Mouse (Mus musculus): ENCODE measurements at regions not wholly inside any gene's neighbourhood (a gene's known extent, or its start where the extent isn't known, plus 50 kb on each side); places are given as distances from the start of the nearest gene placed in this dataset.

DNA sequence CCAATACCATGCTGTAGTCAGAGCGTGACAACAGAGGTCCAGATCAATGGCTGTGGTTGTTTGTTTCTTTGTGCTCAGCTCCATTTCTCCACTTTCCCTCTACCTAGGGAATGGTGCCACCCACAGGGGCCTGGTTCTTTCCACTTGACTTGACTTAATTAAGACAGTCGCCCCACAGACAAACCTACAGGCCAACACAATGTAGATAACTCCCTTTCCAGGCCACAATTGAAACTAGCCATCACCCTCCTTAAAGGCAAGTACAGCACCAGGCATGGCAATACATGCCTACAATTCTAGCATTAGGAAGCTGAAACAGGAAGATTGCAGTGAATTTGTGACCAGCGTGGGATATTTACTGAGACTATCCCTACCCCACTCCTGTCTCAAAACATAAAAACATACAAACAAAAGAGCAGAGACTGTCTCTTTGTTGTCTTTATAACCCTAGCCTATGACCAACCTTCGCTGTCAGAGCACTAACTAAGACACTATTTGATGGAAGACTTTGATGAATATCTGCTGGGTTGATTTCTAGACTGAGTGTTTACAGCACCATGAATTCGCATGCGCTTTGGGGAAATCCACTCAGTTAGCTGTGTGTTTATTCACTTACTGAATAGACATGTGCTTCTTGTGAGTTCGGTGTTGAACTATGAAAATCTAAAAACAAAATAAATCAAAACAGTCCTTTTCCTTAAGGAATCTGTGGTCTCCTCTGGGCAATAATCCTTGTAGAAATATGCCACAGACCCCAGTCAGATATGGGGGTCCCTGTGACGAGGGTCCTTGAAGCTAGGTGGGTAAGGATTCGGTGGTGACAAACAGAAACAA lies 116.7 kb upstream of the Cpm start:
- DNase-seq, result no peak

DNA sequence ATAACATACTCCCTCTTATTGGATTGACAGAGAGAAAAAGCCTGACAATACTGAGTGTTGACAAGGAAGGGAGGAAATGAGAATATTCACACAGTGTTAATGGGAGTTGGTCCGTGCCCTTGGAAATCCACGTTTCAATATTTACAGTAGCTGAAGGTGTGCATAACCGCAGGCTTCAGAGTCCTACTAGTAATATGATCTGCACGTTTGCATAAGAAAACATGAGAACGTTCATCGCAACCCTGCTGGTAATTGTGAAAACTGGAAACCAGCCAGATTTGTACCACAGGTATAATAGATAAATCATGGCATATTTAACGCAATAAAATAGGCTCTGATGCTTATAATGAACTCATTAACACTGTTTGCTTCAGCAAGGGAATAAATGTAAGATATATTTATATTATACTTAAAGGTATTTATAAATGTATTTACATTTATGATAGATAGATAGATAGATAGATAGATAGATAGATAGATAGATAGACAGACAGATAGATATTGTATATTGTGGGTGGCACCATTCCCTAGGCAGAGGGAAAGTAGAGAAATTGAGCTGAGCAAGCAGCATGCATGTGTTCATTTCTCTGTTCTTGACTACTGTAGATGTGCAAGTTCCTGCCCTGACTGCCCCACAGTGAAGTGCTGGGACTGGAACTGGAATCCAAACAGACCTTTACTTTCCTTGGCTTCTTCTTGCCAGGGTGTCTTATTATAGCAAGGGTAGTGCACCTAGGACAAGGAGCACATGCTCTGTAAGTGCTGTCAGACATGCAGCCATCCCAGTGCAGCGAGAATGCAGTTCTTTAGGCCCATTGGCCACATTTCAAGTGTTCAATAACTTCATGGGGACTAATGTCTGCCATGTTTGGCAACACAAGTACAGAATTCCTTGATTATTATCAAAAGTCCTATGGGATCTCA lies 117.6 kb upstream of the Cpm start:
- no peak for DNase-seq

DNA sequence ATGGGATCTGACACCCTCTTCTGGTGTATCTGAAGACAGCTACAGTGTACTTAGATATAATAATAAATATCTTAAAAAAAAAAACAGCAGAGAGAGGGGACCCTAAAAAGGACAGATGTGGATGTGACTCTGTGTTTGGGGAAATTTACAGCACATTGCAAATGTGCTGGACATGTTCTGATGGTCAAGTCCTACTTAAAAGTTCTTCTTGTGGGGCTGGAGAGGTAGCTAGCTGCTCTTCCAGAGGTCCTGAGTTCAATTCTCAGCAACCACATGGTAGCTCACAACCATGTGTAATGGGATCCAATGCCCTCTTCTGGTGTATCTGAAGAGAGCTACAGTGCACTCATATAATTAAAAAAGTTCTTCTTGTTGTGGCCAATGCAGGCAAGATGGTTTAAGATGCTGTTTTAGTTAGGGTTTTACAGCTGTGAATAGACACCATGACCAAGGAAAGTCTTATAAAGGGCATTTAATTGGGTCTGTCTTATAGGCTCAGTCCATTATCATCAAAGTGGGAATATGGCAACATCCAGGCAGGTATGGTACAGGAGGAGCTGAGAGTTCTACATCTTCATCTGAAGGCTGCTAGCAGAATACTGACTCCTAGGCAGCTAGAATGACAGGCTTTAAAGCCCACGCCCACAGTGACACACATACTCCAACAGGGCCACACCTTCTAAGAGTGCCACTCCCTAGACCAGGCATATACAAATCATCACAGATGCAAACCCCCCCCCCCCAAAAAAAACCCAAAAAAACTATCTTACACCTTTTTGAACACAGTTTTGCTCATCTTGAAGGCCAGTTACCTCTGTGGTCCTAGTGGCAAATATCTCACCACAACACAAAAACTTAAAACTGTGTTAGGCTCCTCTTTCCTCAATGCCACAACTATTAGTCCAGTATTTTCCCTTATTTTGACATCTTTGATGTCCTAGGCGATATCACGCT lies 118.5 kb upstream of the Cpm start:
- no peak for DNase-seq

DNA sequence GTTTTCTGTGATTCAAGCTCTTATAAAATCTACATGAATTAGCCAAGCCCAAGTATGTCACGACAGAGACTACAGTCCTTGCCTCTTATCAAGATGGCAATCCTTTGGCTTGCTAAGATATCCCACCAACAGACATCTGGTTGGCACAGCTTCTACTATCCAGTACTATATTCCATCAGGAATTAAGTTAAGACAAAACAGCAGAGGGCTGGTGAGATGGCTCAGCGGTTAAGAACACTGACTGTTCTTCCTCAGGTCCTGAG lies 119.1 kb upstream of the Cpm start:
- DNase-seq, result no peak

DNA sequence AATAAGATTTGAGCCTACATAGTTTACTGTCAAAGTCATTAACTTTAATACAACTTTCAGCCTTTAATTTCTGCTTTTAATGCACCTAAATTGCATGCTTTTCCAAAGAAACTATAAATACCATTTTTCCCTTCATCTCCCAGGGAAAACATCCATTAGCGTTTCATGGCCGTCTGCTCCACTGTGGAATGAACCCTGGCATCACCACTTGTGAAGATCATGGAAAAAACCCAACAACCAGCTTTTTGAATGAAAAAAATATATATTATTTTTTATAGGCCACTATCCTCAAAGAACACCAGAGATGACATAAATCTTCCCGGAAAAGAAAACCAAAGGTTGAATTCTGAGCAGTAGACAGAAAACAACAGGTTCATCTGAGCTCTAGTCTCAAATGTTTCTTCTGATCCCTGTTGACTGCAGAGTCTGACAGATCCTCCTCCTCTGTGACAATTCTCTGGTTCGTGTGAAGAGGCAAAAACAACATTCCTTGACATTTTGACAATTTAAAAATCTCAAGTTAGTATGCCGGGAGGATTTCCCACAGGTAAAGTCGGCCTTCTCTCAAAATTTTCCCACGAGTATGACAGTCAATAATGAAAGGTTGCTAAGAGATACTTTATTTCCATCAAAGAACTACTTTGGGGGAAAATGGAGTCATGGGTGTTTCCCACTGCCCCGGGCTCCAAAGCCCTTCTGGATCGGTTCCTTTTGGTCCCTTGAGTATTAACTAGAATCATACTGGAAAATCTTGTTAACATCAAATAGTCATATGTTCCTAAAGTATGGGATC lies 119.7 kb upstream of the Cpm start:
- no peak for DNase-seq

DNA sequence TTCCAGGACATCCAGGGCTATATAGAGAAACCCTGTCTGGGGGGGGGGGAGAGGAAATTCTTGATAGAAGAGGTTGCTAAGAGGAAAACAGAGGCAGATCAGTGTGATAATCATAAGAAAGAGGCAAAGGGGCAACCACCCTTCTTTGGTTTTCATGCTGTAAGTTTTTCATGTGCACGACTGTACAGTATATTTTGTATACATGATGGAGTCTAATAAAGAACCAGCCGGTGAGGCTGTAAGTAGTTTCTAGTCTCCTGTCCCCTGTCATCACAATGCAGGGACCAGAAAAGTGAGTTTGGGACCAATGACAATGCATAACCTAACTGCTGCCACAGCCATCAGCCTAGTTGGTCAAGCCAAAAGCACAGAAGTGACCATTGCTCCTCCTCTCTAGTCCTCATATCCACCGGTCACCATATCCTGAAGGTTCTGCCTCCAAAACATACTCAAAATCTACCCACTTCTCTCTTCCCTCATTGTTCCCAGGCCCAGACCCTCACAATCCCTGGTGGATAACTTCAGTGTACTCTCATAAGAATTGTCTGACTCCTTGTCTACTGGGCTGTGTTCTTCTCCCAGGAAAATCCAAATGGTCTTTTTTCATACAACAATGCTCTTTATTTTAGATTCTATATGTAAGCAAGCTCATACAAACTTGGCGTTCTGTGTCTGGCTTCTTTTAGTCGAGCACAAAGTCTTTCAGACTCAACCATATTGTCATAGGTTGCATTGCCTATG lies 122.9 kb upstream of the Cpm start:
- DNase-seq, result no peak

DNA sequence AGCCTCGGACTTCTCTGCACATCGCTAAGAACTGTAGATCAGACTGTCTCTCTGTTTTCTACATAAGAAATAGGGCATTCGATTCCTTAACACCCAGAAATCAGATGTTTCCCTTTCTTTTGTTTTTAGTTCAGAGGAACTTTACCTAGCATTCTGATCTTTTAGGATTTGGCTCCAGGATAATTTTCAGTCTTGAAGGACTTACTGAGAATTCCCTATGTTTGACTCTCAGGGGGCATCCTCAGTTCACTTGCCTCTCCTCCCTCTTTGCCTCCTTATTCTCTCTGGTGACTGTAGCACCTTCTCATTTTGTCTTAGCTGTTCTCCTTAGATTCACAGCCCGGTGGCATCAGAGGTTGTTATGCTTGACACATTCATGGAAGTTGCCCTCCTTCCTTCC lies 123.8 kb upstream of the Cpm start:
- DNase-seq, result no peak

DNA sequence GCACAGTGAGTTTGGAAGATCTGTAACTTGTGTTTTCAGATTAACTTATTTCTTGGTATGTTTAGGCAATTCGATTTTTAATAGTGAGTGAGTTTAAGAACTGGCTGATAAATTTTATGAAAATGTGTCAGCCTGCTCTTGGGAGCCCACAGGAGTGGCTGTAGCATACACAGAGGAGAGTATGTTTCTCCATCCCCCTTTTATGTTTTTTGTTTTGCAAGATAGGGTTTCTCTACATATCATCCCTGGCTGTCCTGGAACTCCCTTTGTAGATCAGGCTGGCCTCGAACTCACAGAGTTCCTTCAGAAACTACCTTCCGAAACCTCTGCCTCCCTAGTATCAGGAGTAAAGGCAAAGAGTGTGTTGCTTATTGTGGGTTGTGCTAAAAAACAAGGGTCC lies 124.2 kb upstream of the Cpm start:
- DNase-seq, result no peak

DNA sequence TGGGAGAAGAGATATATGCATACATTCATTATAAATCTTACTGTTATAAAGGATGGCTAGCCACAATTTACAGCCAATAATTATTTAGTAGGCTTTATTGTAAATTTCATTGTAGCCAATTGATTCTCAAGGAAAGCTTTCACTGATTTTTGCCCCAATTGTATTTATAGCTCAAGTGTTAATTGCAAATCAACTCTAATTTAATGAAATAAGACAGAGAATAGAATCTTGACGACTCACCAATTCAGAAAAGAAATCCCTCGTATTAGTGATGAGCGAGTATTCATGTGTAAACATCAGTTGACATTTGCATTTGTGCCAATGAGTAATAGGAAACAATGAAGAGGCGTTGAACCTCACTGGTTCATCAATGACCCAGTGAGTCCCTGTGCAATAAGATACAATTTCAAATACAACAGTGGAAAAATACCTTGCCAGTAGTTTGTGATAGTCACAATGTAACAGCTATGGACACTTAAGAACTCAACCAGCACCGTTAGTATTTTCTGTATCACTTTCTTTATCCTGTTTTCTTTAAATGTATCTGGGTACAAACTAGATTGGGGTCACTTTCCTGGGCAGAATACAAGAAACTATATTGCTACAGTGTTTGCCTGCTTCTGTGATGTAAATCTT lies 124.6 kb upstream of the Cpsf6 start:
- no peak for DNase-seq

DNA sequence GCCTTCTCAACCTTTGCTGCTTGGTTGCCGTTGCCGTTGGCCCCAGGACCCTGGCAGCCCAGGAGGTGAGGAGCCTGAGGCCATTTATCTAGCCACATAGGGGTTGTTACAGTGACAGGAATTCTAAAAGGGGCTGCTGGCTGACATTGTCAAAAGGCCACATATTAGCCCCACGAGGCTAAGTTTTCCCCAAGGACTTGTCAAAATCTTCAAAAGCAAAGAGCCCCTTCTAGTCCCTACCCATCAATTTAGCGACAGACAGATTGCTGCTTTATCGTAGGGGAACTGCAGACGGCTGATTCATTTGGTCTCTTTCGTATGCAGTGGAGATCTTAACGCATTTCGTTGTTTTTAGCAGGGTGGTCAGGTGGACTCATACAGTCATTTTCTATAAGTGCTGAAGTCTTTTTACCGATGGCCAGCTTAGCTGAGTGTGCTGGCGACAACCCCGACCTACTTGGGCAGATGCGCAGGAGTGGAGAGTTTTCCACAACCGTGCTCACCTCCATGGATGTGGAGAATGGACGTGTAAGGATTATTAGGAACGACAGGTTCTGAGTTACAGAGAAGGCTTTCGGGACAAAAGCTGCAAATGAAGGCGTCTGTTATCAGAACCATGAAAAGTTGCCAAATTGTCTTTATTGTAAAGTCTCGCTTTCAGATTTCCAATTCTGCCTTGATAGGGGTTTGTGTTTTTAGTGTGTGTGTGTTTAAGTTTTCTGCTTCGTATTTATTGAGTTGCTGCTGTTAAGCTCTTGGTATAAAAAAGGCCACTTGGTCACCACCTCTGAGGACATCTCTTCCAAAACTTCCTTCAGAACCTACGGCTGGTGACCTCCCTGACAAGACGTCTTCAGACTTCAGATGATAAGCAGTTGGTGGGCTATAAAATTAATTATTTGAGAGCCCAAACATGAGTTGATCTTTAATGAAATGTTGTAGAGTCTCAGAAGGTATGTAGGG lies 123.7 kb upstream of the Cpsf6 start:
- no peak for DNase-seq

DNA sequence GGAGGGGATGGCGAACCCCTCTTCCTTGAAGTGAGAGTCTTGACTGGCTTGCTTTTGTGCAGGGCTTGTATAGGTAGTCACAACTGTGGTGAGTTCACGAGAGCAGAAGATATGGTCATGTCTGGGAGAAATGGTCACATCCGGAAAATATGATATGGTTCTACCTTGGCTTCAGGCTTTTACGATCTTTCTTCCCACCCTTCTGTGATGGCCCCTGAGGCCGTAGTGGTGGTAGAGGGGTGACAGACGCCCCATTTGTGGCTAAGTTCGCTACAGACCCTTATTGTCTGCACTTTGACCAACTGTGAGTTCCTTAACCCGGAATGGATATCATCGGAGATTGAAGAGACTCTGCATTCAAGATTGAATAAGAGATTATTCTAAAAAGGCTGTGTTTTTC lies 122.9 kb upstream of the Cpsf6 start:
- DNase-seq, result no peak

DNA sequence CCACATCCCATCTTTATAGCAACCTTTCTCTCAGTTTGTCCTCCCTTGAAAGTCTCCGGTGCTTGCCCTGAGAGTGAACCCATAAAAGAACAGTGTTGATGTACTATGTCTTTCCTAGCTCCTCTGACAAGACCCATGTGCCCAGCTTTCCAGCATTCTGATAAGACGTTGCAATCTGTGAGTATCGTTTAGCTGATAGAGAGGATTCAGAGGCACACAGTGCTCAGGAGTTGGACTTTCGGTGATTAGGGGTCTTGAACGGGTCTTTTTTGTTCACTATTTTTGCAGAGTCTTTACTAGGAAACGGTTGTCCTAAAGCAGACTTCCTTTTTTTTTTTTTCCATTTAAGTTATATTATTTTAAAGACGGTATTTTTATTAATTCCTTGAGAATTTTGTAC lies 122.3 kb upstream of the Cpsf6 start:
- no peak for DNase-seq

DNA sequence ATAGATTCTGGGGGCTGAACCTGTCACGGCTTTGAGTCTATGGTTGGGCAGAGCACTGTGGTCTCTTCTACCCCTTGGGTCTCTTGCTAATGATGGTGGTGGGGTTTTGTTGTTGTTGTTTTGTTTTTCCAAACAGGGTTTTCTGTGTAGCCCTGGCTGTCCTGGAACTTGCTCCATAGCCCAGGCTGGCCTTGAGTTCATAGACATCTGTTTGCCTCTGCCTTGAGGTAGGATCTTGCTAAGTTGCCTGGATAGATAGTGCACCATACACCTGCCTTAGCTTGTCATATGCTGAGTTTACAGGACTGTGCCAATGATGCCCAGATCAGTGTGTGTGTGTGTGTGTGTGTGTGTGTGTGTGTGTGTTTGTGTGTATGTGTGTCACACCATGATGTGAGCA lies 121.6 kb upstream of the Cpsf6 start:
- no peak for DNase-seq

DNA sequence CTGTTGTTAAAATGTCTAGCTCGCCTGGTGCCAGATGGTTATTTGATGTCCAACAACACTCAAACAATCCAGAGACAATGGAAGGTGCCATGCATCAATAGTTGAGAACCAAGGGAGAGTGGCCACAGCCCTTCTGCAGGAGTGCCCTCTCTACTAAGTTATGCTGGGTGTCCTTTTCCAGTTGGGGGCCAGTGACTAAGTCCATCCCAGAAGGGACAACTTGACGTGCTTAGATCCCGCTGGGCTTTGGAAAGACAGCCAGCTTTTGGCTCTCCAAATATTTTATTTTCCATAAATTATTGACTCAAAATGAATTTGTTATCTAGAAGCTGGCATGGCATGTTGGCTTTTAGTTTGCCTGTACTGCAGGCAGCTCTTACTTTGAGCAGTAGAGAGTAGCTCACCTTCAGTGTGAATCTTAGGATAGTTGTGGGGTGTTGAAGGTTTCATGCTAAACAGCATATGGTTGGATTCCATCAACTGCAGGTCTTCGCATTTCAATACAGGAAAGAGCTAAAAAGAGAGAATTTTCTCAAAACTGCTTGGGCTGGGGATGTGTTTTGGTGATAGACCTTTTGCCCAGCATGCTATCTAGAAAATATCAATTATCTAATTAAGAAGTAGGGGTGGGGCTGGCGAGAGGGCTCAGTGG lies 120.8 kb upstream of the Cpsf6 start:
- DNase-seq, result no peak

DNA sequence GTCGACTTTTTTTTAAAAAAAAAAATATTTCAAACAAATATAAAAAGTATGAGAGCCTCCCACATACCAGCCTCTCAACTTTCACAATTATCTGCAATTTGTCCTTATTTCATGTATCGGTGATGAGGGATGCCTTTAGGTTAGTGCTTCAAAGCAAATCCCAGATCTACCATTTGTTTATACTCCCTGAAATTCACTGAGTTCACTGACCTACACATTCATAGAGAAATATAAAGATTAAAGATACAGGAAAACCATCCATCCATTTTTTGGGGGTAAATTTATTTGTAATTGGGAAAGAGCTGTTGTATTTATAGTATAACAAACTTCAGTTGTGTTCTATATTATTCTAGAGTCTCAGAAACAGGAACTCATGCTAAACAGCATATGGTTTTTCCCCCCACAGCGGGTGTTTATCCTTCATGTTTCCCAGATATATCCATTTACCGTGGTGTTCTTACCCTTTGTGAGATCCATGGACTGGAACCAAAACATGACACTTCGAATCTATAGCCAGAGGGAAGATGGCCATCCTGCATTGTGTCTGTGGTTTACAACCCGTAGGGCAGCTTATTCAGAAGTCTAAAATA lies 120.1 kb upstream of the Cpsf6 start:
- no peak for DNase-seq

DNA sequence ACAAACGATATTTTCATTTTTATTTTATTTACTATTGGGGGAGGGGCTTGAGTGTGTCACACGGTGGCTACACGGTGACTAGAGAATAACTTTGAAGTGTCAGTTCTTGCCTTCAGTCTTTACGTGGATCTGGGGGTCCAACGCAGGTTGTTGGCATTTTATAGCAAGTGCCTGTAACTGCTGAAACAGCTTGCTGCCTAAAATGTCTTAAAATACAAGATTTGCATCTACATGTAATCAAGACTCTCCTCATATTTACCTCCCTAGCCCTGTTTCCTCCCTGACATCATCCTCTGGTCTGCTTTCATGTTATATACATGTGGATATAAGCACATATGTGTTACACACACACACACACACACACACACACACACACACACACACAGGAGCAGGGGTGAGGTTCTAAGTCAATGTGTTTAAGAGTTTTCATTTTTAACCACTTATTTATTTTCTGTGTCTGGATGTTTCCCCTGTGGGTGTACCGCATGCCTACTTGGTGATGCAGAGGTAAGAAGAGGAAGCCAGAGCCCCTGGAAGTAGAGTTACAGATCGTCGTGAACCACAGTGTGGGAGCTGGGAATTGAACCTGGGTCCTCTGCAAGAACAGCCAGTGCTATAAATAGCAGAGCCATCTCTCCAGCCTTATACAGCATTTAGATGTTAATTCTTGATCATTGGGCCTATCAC lies 119.5 kb upstream of the Cpsf6 start:
- no peak for DNase-seq

DNA sequence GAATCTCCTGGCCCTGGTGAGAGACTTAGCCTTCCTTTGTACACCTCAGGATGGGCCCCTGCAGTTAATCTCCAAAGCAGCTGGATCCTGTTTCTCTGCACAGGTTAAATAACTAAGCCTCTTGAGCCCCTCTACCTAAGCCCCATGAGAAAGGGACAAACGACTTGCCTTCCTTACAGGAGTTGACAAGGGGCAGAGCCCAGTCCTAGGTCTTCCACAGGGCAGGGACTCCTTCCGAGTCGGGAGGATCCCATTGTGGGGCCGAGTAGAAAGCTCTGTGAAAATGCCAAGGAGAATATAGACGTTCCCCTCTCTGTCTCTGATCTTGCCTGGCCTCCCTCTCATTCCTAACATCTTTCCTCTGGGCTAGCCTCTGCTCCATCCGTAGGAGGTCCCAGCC lies 118.7 kb upstream of the Cpsf6 start:
- no peak for DNase-seq

DNA sequence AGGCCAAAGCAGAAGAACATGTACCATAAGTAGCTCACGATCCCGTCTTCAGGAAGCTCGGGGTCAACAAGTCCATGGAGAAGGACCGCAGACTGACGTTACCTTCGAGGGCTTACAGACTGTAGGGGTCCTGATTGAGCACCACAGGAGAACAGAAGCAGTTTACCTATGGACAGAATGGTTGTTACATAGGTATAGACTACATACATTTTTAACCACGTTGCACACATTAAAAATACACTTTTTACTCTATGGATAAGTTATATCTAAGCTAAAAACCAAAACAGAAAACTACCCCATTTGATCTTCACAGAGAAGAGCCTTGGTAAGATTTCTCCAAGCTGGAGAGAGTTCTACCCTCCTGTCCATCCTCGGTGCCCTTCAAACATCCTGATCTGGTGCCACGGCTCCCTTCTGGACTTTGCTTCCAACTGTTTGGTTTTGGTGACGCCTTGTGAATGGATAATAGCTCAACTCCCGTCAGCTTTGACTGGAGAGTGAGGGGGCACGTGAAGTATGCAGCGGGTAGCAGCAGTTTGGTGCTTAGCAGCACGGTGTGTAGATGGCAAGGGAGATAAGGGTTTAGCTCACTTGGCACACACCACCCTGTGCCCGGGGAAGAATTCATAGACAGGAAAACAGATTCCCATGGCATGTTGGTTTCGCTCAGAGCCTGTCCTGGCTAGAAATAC lies 117.9 kb upstream of the Cpsf6 start:
- DNase-seq, result no peak

Measured in spleen, adult 18-20 months (tissue).